Mouse (Mus musculus) heart, postnatal 0 days (tissue): ENCODE measurements around the gene Hs3st4.

ENCODE experiments used
- CTCF ChIP-seq: IDR thresholded peaks from 2 replicates; pipeline ENCODE4 v1.5.1; 2016; ENCODE audit warnings: antibody characterized with exemption, control low read depth, low read depth
- EP300 ChIP-seq: IDR thresholded peaks from 2 replicates; pipeline ENCODE4 v1.6.1; 2016; ENCODE audit warnings: antibody characterized with exemption, low read depth

- TF ChIP-seq CTCF (no peak), EP300 (no peak)
Measured at GRCm38 (mm10) chr7:124354035-124354434, 371.4 kb downstream of the Hs3st4 start.
